Mouse (Mus musculus): ENCODE measurements at regions not wholly inside any gene's neighbourhood (a gene's known extent, or its start where the extent isn't known, plus 50 kb on each side); places are given as distances from the start of the nearest gene placed in this dataset.

GRCm38 (mm10) chrX:13224902-13225301, 55.9 kb upstream of the Ddx3x start:
- ATAC-seq (replicated peaks; ENCODE audit: poor library complexity, severe bottlenecking) = peak; percentile 86

DNA sequence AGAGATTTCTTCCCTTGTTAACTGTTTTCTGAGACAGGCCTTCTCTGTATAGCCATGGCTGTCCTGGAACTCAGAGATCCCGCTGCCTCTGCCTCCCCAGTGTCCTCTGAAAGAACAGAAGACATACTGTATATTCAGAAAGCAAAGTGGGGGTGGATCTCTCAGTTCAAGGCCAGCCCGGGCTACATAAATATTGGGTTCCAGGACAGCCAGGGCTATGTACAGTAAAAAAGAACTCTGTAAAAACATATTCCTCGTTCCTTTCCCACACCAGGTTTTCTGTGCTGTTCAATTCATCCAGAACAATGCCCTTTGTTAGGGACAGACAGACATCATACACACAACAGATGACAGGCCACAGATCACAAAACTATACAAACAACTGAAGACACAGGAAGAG, 54.3 kb upstream of the Ddx3x start:
- no peak for ATAC-seq (replicated peaks; ENCODE audit: poor library complexity, severe bottlenecking)

DNA sequence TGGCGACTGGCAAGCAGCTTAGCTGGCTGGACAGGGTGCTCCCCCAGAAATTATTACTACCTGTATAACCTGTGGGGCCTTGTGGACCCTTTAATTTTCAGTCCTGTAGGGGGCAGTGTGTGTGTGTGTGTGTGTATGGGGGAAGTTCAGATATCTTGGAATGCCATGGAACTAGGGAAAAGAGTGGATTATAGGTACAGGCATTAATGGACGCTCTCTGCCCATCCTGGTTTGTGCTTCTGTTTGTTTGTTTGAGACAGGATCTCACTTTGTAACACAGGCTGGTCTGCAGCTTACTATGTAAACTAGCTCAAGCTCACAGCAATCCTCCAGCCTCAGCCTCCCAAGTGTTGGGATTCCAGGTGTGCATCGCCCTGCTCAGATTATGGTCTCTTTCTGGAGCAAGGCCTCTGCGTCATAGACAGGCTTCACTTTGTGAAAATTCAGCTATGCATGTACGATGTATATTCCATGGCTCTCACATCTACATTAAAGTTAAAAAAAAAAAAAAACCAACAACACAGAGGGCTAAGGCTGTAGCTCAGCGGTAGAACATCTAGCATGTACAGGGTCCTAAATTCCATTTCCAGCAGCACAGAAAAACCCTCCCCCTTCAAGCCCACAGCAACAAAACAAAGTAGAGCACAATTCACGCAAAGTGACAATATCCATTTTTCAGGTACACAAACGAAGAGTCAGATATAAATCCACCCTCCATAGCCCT, 50.7 kb upstream of the Ddx3x start:
- peak; percentile 34; the same call in 1 of the 2 replicates for ATAC-seq (replicated peaks; ENCODE audit: poor library complexity, severe bottlenecking)

- ATAC-seq (replicated peaks; ENCODE audit: poor library complexity, severe bottlenecking) = peak; percentile 99
Observed at GRCm38 (mm10) chrX:13230615-13231179, 50.1 kb upstream of the Ddx3x start.

Measured in granulocyte monocyte progenitor cell, adult 5-6 weeks (primary cell).